Mouse (Mus musculus) ovary, postnatal 10 days (tissue): Measurements from ENCODE around the gene Mrpl55.
"Not testable (repeated sequence)": the region's sequence is repeated elsewhere in the genome, so short reads cannot be mapped to it uniquely, and the experiment has no call there.

ENCODE experiments used
- DNase-seq: peaks from one replicate; pipeline ENCODE4 v3.0.0; 2022; ENCODE audit warnings: low spot score

Gene Mrpl55

DNA sequence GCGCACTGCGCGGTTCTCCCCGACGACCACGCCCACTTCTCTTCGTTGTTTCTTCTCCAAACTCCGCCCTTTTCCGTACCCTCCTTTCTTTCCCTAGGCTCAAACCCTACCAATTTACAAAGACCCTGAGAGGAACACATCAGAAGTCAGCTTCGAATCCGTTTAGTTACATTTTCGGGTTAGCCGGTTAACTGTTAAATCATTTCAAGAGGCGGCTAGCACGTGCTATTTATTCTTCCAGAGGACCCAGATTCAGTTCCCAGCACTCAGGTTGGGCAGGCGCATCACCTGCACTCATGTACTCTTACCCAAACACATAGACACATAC, 10.3 kb upstream of the Mrpl55 start, which contains the start of gene Guk1:
Guk1 (minus strand) TSS at position 154 of the 328 bp plus-strand sequence.
- no peak for DNase-seq

DNA sequence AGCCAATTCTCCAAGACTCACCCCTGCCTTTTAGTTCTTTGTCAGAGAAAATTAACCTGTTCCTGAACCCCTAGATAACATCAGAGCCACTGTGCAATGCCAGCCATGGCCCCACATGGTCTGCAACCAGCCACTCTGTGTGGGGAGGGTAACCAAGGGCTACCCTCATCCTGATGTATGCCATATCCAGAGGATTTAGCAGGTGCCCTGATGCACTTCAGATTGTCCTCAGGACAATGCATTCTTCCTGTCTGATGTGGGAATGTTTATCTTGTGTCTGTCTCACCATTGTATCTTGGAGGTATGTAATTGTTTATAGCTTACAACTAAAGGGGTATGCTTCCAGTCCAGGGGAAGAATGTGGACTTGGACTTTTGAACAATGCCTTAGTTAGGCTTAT, 6.1 kb upstream of the Mrpl55 start:
- no peak for DNase-seq

DNA sequence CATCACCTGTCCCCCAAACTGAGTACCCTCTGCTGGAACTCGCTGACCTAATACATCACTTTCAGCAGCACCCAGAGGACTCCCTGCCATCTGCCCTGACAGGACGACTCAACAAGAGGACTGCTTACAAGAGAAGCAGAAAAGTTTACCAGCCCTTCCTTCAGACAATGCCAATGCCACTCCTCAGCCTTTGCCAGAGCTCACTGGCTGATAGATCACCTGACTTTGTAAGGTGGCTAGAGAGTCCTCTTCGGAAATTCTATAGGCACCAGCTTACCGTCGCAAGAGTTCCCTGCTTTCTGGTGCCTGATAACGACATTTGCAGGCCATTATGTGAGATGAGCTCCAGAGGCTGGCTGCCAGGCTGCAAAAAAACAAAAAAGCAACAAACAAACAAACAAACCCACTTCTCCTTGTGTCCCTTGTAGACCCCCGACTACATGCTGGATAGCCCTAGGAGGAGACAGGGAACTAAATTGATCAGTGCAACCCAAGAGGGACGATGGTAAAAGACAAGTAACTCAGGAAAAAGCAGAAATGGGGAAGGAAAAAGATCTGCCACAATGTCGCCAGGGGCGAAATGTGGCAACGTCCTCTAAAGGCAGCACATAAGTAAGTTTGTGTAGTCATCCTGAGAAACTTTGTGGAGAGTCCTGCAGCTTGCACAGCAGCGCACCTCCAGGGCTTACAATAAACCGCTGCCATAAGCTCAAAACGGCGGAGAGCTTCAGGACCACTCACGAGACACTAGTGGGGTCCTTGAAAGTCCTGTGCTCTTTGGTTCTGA, 877 bp upstream of the Mrpl55 start:
- no peak for DNase-seq

DNA sequence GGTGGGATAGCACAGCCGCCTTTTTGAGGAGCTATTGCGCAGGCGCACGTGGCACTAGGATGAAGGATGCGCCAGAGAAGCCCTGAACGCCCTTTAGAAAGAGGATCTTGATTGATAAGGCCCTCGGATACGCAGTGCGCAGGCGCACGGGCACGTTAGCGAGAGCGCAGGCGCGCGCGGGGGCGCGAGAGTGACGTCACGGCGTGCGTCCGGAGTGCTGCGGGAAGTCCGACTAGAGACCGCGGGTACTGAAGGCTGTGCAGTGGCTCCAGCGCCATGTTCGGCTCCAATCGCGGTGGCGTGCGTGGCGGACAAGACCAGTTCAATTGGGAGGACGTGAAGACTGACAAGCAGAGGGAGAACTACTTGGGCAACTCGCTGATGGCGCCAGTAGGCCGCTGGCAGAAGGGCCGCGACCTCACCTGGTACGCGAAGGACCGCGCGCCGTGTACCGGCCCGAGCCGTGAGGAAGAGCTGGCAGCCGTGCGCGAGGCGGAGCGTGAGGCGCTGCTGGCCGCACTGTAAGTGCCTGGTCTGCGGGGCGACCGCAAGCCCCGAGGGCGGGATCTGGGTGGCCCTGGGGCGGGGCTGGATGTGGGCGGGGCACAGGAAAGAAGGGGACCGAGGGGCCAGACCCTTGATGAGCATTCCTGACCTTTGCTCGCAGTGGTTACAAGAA, 6.0 kb downstream of the Mrpl55 start, which contains the start of gene 2310033P09Rik:
2310033P09Rik (plus strand) TSS at position 169 of the 679 bp plus-strand sequence.
- DNase-seq: peak; percentile 84

DNA sequence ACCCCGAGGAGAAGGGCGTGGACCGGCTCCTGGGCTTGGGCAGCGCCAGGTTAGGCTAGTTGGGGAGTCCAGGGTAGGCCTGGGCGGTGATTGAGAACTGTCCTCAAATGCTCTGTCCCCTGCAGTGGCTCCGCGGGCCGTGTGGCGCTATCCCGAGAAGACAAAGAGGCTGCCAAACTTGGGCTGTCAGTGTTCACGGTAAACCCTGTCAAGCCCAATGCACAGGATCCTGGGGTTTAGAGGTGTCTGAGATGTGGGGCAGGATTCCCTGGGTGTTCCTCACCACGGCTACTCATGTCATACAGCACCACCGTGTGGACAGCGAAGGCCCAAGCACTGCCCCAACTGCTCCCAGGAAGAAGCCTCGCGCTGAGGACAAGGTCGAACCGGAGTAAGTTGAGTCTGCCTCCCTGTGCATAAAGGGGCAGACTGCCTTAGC, 6.7 kb downstream of the Mrpl55 start:
- DNase-seq: no peak

DNA sequence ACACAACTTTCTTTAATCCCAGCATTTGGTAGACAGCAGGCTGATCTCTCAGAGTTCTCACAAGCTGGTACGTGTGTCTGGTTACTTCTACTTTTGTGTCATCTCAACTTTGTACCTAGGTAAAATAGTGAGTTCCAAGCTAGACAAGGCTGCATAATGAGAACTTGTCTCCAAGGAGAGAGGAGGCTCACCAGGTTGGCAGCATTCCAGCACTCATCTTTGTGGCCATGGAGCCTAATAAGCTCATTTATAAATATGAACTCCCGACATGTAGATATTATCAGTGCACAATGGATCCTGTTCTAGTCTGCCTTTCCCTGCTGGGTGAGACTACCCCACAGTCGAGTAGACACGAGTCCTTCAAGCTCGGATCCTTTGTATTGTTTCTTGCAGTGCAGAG, 7.3 kb downstream of the Mrpl55 start:
- DNase-seq: no peak

DNA sequence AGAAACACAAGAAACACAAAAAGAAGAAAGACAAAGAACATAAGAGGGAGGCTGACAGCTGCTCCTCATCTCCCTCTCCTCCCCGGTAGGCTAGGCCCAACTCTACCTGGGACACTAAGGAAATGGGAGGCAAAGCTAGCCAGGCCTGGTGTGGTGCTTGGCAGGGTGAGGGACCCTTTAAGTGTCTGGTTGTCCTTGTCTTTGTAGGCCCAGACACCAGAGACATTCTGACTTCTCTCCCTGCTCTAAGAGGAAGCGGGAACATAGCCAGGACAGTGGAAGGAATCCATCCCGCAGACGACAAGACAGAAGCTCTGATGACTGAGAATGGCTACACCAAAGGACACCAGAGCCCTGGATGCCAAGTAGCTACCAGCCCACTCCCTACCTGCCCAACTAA, 7.7 kb downstream of the Mrpl55 start:
- DNase-seq: no peak

DNA sequence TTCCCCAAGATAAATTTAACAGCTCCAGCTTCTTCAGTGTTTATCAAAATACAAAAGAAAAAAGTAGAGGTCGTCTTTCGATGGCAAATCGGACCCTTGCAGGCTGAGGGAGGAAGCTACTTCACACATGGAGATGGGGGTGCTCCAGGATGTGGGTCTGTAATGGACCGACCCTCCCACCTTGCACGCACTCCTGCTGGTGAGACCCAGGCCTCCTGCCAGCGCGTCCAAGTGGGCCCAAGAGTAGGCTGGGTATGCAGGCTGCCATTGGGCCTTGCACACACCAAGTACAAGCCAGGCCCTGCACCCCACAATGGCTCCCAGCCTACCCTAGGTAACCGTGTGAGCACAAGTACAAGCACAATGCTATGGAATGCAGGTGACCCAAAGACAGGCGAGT, 9.3 kb downstream of the Mrpl55 start:
- not testable (repeated sequence) for DNase-seq

DNA sequence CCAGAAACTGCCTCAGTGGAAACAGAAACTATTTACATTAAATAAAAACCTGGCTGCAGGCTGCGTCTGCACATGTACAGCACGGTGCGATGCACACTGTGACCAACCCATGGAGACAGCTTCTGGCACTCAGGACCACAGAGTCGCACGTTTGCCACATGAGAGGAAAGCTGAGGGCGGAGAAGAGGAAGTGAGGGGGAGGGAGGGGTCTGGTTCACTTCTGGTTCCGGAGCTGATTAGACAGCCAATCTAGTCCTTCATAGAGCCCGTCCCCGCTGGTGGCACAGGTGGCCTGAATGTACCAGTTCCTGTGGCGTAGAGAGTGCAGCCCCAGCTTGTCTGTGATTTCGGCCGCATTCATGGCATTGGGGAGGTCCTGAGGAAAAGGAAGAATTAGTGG, 10.0 kb downstream of the Mrpl55 start:
- not testable (repeated sequence) for DNase-seq

DNA sequence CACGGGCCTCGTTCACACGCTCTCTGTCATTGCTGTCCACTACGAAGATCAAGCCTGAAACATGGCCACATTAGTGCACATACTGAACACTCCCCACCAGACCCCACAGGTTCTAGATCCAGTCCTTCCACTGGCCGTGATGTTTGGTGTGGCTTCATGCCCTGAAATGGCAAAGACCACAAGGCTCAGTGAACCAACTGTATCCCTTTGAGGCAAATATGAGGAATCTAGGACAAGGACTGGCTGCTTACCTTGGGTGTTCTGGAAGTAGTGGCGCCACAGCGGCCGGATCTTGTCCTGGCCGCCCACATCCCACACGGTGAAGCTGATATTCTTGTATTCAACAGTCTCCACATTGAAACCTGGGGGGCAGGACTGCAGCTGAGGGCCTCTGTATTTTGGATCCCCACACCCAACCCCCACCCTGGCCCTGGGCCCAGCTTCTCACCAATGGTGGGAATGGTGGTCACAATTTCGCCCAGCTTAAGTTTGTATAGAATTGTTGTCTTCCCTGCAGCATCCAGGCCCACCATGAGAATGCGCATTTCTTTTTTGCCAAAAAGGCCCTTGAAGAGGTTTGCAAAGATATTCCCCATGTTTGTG, 10.7 kb downstream of the Mrpl55 start:
- DNase-seq: no peak

DNA sequence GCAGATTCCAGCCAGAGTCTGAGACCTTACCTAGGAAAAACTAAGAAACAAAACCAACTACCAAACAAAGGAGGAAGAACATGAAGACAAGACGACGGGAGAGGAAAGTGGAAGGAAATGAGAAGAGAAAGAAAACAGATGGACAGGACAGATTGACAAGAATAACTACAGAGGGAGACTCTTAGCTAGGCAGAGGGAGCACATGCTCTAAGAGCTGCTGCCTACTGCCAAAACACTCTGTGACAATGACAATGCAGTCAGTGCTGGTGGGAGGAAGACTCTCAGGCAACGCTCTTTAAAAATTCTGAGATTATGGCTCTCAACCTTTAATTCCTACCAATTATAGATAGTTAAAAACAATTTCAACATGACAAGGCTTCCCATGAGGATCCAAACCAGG, 14.7 kb downstream of the Mrpl55 start:
- DNase-seq: no peak

DNA sequence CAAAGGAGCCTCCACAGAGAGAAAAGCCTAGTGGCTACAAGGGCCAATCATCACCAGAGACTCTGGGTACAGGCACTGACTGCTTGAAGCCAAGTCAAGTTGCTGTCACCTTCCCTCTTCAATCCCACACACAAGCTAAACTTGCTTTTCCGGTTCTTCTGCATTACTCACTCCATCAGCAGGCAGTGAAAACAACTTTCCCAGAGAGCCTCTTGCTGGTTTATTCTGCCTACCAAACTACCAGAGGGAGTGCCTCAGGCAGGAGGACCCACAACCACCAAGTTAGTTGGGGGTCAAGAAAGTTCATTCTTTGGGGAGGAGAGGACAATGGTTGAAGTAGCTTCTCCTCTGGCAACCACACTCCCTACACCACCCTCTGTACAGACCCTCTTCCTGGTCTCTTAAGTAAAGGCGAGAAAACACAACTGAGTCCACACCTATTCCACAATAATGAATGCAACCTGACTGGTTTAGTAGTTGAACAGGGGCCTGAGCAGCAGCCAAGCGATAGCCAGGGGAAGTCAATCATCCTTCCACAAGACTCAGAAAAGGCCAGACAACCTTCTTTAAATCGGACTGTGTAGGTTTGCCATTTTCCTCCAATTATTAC, 16.2 kb downstream of the Mrpl55 start:
- no peak for DNase-seq

DNA sequence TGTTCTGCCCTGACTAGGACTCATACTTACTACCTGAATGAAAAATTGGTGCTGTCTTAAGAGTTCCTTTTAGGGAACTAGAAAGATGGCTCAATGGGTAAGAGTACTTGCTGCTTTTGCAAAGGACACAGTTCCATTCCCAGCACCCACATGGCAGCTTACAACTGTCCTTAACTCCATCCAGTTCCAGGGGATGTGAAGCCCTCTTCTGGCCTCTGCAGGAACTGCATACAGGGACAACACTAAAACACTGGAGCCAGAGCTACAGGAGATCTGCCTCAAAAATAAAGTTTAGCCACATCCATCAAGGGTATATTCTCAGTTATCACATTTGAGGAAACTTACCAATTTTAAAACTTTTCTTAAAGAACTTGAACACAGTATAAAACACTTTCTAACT, 16.8 kb downstream of the Mrpl55 start:
- DNase-seq: no peak

DNA sequence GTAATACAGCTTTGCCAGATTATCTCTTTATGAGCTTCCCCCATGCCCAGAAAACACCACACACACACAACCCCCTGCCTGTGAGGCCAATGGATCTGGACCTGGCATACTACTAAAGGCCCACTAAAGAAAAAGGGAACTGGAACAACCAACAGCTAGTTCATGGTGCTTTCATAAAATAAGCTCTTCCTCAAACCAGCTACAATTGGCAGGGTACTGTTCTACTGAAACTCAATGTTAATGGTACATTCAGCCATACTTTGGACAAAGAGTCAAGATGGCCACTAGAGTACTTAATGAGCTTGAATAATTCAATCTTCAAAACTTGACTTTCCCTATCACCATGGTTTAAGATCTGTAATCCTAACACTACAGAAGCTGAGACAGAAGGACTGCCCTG, 19.3 kb downstream of the Mrpl55 start:
- no peak for DNase-seq

DNA sequence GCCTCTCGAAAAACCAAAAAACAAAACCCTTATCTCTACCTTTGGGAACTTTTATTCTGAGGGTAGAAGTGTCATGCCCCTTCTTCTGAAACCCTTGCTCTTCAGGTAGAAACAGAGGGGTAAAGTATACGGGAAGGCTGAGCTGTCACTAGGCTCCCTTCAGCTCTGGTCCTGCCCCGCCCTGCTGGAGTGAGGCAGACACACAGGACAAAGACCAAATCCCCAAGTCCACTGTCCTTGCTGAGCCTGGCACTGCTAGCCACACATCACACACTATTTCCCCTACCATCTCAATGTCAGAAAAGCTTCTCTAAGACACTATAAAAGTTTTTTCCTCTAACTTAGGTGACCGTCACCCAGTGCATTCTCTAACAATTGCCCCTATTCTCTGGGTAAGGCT, 20.0 kb downstream of the Mrpl55 start:
- DNase-seq: no peak

DNA sequence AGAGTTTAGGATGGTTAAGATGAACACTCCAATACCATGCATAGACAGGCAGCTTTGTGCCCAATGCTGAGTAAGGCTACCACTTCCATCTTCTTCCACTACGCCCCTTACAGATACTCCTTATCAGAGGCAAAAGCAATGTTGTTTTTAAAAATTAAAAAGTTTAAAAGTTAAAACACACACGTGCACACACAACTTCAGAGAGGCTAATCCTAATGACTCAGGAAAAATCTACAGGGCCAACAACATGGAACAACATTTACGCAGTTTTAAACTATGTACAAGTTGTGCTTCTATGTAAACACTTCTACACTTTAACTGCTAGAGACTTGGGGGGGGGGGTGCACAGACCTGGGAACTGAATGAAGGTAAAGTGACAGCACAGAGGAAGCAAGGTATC, 21.7 kb downstream of the Mrpl55 start:
- DNase-seq: no peak

DNA sequence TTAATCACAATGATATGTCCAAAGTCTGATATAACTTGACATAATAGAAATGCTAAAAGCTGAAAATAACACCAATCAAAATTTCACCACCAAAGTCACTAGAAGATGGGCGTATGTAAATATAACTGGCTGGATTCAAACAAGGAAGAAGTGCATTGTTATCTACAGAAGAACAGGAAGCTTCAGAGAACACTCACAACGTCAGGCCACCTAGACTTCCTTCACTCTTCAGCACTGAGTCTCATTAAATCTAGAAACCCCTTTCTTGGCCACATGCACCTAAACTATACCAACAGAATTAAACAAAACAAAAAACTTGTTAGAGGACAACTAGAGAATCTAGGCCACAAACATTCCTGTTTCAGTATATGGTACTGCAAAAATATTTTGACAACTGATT, 22.2 kb downstream of the Mrpl55 start:
- DNase-seq: no peak

DNA sequence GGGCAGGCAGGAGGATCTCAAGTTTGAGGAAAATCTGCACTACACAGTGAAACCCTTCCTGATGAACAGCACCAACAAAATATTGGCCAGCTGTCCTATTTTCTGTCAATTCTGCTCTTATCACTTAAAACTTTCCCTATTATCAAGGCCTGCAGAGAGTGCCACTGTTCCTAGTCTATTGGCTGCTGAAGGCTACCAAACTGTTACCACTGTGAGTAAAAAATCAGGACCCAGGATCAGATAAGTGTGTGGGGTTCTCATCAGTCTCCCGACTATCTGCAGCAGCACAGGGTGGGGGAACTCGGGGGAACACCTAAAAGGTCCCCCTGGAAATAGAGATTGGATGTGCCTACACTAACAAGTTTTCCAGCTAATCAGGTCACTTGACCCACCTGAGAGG, 22.9 kb downstream of the Mrpl55 start:
- no peak for DNase-seq

DNA sequence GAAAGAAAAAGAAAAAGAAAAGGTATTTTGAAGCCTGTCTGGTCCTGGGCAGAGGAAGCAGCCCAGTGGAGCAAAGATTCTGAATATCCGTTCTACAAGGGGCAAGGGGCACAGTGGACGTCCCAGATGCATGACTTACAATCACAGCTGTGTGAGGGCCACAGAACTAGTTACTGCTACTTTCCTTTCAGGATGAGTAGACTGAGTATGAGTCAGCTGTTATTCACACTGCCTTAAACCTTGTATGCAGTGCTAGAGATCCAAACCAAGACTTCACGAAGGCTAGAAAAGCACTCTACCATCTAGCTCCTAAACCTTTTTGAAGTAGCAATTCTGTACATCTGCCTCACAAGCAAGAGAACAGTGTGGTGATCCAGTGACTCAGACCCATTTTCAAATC, 24.0 kb downstream of the Mrpl55 start:
- DNase-seq: no peak

DNA sequence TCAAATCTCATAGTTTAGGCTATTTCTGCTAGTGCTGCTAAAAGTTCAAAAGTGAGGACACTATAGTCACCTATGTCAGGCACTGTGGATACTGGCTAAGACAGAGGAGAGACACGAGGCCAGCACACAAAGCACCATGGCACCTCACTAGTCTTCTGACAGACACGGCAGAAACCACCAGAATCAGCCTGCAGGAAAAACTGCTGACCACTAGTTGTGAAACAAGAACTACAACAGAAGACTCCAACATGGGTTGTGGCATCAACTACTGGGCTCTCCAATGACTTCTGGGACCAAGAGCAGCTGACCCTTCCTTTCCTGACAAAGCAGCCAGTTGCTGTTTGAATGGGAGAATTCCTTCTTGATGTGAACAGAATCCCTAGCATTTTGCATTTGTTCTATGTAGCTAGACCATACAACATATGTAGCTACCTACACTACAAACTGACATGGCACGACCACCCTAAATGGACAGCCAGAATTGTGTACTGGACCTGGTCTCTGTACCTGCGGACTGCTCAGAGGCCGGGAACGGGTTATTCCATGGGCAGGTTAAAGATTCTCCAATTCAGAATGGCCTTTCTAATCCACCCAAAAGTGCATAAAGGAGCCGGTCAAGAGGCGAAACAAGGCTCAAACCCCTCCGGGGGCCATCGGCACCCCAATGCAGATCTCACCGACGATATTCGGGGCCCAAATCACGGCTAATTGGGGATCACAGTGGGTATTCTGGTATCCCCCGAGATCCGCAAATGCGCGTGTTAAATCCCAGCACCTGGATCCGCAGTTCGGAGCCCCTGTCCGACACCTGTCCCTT, 24.7 kb downstream of the Mrpl55 start:
- DNase-seq: no peak

DNA sequence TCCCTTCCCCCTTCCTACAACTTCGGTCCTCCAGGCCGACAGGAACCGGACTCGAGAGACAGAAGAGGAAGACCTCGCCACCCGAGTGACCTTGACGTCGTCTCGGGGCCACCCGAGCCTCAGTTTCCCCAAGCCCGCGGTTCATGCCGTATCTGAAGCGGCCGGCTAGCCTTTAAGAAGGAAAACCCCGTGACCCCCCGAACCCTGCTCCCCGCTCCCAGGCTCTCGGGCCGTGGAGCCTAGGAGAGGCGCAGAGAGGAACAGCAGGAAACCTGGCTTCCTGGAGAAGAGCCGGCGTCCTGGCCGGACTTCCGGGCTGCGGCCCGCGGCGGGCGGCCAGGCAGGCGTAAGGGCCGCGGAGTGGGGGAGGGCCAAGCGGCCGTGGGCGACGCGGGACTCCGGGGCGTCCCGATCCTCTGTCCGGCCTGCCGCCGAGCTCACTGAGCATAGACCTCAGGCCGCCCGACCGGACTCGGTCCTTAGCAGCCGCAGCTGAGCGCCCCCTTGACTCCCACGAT, 25.4 kb downstream of the Mrpl55 start:
- DNase-seq: no peak
